Mouse (Mus musculus) kidney, embryonic 15.5 days (tissue): ENCODE data around the gene Bbip1. TPM values are rescaled to one million over a fixed set of nuclear protein-coding genes. Genes with fewer than 3 reads are reported as not detected.
A peak's percentile ranks its signal among the peaks of the same experiment; 100 is the strongest.

Experiments used
- ATAC-seq: fragments of 200-750 bp; cut with Nextera tagmentation; replicated peaks from 2 replicates; pipeline ENCODE4 v1.8.0; 2017; ENCODE audit warnings: moderate TSS enrichment; ENCODE audit not compliant: low FRiP score
- H3K27ac ChIP-seq: fragments of 300-500 bp; sonication (generic); 2 replicates; pipeline ENCODE4 v1.5.1; 2015; ENCODE audit warnings: mild to moderate bottlenecking, inconsistent platforms
- H3K27me3 ChIP-seq: fragments of 300-500 bp; sonication (generic); 2 replicates; pipeline ENCODE4 v1.6.1; 2015; ENCODE audit warnings: inconsistent platforms
- H3K36me3 ChIP-seq: fragments of 300-500 bp; sonication (generic); 2 replicates; pipeline ENCODE4 v1.6.1; 2015; ENCODE audit warnings: inconsistent platforms
- H3K4me1 ChIP-seq: fragments of 300-500 bp; sonication (generic); 2 replicates; pipeline ENCODE4 v1.6.1; 2015; ENCODE audit warnings: inconsistent platforms
- H3K4me2 ChIP-seq: fragments of 300-500 bp; sonication (generic); 2 replicates; pipeline ENCODE4 v1.6.1; 2015; ENCODE audit warnings: moderate library complexity, mild to moderate bottlenecking, inconsistent platforms
- H3K4me3 ChIP-seq: fragments of 300-500 bp; sonication (generic); replicated peaks from 2 replicates; pipeline ENCODE4 v1.5.1; 2015; ENCODE audit warnings: mild to moderate bottlenecking, inconsistent platforms
- H3K9ac ChIP-seq: fragments of 300-500 bp; sonication (generic); 2 replicates; pipeline ENCODE4 v1.6.1; 2015; ENCODE audit warnings: mild to moderate bottlenecking, inconsistent platforms
- H3K9me3 ChIP-seq: fragments of 300-500 bp; sonication (generic); replicated peaks from 2 replicates; pipeline ENCODE4 v1.6.1; 2016; ENCODE audit warnings: inconsistent platforms
- WGBS: fragments of 180-500 bp; shearing (Covaris S2); methylation state at CpG from one replicate; pipeline ENCODE4 v1.1.7; 2015; ENCODE audit warnings: mixed read lengths; 5-methylcytosine and 5-hydroxymethylcytosine counted together
- polyA plus RNA-seq: library from polyadenylated mRNA; unstranded; fragments of >200 nt; fragmentation: Nextera tagmentation; extraction: Ambion mirVana; gene quantifications from 2 replicates; pipeline ENCODE4 v1.2.1, GENCODE M21; 2015

Bbip1 gene
- polyA plus RNA-seq, 1 experiment from 2014 or later = 72.3 TPM

- Histone ChIP-seq H3K36me3 (no peaks in the 10 kb centered on the region), H3K27me3 (no peaks in the 10 kb centered on the region), H3K27ac (no peak overlapping the region), H3K9me3 (no peaks in the 10 kb centered on the region), H3K4me3 (no peak overlapping the region), H3K4me2 (no peak overlapping the region), H3K9ac (no peak overlapping the region), H3K4me1 (peaks cover 24% of the 10 kb centered on the region)
- no peak for ATAC-seq
- 86% methylated on average over 10 of the region's 10 CpGs for WGBS
These were observed 57.7 kb downstream of the Bbip1 start for GRCm38 (mm10) chr19:53886576-53887370.

- Histone ChIP-seq H3K4me2 (0 out of 2 replicates have a peak overlapping the region, but pooled peaks have one; percentile 12), H3K4me3 (no peak overlapping the region), H3K27ac (peak overlapping the region; percentile 32; the same call in 1 of the 2 replicates), H3K4me1 (peaks cover 11% of the 10 kb centered on the region), H3K9ac (no peak overlapping the region), H3K27me3 (no peaks in the 10 kb centered on the region), H3K36me3 (no peaks in the 10 kb centered on the region), H3K9me3 (no peaks in the 10 kb centered on the region)
- 38% methylated on average over 10 of the region's 10 CpGs for WGBS
- peak; percentile 60 for ATAC-seq
These were observed 59.0 kb downstream of the Bbip1 start for GRCm38 (mm10) chr19:53885450-53885849.

DNA sequence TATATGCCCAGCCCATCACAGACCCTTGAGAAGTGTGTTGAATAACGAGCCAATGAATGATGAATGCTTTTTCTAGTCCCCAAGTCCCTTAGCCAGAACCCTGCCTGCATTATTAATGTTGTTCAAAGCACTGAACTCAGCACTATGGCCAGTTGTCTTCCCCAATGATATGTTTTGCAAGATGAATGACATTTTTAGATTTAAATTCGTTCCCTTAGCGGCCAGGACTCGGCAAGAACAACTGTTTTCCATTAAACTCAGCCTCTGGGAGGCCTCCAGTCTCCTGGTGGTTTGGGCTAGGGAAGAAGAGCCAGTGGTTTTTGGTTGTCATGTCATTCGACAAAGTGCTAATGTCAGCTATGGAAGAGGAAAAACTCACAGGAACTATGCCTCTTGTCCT, 62.6 kb downstream of the Bbip1 start:
- Histone ChIP-seq H3K4me2 (no peak overlapping the region), H3K9ac (no peak overlapping the region), H3K4me1 (peaks cover 7% of the 10 kb centered on the region), H3K27me3 (no peaks in the 10 kb centered on the region), H3K4me3 (no peak overlapping the region), H3K27ac (no peak overlapping the region), H3K36me3 (no peaks in the 10 kb centered on the region), H3K9me3 (no peaks in the 10 kb centered on the region)
- ATAC-seq = no peak
- WGBS = 51% methylated on average over 5 of the region's 5 CpGs

DNA sequence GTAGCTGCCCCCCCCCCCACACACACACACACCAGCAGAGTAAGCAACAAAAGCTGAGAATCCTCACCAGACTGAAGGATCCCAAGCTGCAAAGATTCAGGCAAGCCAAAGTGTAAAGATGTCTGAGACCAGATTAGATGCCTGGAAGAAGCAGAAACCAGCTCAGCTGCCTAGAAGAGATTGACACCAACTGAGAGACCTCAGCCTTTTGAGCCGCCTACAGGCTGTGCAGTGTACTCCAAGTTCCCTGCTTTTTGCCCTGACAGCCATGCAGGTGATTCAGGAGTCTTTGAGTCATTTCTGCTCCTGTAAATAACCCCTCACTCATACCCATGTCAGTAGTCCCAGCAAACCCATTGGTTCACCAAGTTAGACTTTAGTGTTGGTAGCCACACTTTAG, 64.0 kb downstream of the Bbip1 start:
- Histone ChIP-seq H3K9ac (no peak overlapping the region), H3K36me3 (no peaks in the 10 kb centered on the region), H3K27me3 (no peaks in the 10 kb centered on the region), H3K27ac (no peak overlapping the region), H3K9me3 (no peaks in the 10 kb centered on the region), H3K4me2 (no peak overlapping the region), H3K4me3 (no peak overlapping the region), H3K4me1 (peaks cover 3% of the 10 kb centered on the region)
- no peak for ATAC-seq
- 77% methylated on average over 1 of the region's 1 CpGs for WGBS

Other genes starting within 250 kb of the Bbip1 start
- 122 and 124 TPM in 2 replicates for gene Pdcd4, start 52.4 kb downstream of the Bbip1 start, polyA plus RNA-seq
- 50.2 and 51.5 TPM in 2 replicates for gene Shoc2, start 321 bp downstream of the Bbip1 start, polyA plus RNA-seq
- 0.89 and 1.2 TPM in 2 replicates for gene Adra2a, start 99.5 kb upstream of the Bbip1 start, polyA plus RNA-seq